Mouse (Mus musculus): ENCODE data around the gene Rhox1. TPM values are rescaled to one million over a fixed set of nuclear protein-coding genes. Genes with fewer than 3 reads are reported as not detected.
A peak's percentile ranks its signal among the peaks of the same experiment; 100 is the strongest.
"Not testable (repeated sequence)": the region's sequence is repeated elsewhere in the genome, so short reads cannot be mapped to it uniquely, and the experiment has no call there.

Gene Rhox1
- not detected in 2 replicates for total RNA-seq (2015; ENCODE audit: low replicate concordance)
- not detected in 2 replicates for total RNA-seq (2017; ENCODE audit: low replicate concordance)

- ATAC-seq (replicated peaks; ENCODE audit: low FRiP score, poor library complexity, severe bottlenecking): not testable (repeated sequence)
Observed at GRCm38 (mm10) chrX:37222158-37222557, at the start of gene Rhox1. Rhox1 (minus strand) TSS chrX:37222258.

GRCm38 (mm10) chrX:37265038-37265437, 43.0 kb upstream of the Rhox1 start, which contains the start of gene Rhox4a:
Rhox4a (plus strand) TSS chrX:37265338.
- ATAC-seq (replicated peaks; ENCODE audit: low FRiP score, poor library complexity, severe bottlenecking): not testable (repeated sequence)

DNA sequence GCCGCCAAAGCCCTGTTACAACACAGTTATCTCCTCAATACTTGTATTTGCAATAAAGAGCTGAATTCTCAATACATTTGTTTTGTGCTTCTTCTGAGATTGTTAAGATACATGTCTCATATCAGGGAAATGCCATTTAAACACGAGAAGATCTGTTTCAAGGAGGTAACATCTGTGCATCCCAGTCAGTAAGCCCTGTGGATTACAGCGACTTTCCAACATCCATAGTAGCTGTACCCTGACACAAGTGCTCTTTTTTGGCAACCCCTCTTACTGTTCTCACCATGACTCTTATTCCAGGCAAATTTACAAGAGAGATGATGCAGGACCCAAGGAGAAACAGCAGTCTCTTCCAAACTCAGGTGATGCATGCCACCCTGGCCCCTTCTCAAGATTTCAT, 27.6 kb upstream of the Rhox1 start, which contains the start of gene Rhox3a:
Rhox3a (plus strand) TSS at position 301 of the 400 bp plus-strand sequence.
- not testable (repeated sequence) for ATAC-seq (replicated peaks; ENCODE audit: low FRiP score, poor library complexity, severe bottlenecking)

DNA sequence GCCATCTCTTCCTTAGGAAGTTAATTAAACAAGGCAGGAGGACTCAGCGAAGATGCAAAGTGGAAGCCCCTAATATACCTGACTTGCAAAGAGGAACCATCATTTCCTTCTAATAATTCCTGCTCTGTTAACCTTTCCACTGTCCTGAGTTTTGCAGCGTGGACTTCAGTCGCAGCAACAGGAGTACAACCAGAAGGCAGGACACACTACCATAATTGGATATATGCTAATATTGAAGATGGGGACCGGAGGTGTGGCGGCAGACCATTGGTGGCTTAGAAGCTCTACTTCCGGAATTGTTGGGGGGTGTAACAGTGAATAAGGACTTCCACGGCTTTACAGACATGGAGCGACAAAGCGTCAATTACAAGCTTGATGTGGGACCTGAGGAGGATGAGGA, 22.6 kb upstream of the Rhox1 start, which contains the start of gene Rhox2a:
Rhox2a (plus strand) TSS at position 301 of the 400 bp plus-strand sequence.
- not testable (repeated sequence) for ATAC-seq (replicated peaks; ENCODE audit: low FRiP score, poor library complexity, severe bottlenecking)

DNA sequence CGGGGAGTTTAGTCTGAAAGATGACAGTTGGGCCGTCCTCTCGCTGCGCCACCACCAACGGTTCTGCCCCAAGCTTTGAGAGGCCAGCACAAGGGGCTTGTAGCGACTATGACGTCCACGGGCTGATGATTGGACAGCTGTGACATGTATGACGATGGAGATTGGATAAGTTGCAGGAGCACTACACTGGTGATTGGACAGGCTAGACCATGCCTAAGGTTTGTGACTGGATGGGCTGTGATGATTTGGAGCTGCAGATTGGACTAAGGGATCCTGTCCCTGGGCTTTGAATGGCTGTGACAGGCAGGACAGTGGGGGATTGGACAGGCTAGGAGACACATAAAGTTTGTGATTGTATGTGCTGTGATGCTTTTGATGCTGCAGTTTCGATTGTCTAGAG, 11.1 kb downstream of the Rhox1 start, which contains the start of gene Gm9:
Gm9 (minus strand) TSS at position 101 of the 400 bp plus-strand sequence.
- no peak for ATAC-seq (replicated peaks; ENCODE audit: low FRiP score, poor library complexity, severe bottlenecking)

GRCm38 (mm10) chrX:37198676-37199075, 23.4 kb downstream of the Rhox1 start:
- ATAC-seq (replicated peaks; ENCODE audit: low FRiP score, poor library complexity, severe bottlenecking): no peak

GRCm38 (mm10) chrX:37191744-37192379, 30.2 kb downstream of the Rhox1 start:
- 0 out of 2 replicates have a peak, but pooled peaks have one; percentile 49 for ATAC-seq (replicated peaks; ENCODE audit: low FRiP score, poor library complexity, severe bottlenecking)

GRCm38 (mm10) chrX:37191105-37191743, 30.8 kb downstream of the Rhox1 start, which contains the start of the genes Ndufa1 and Rnf113a1:
Ndufa1 (minus strand) TSS chrX:37191163.
Rnf113a1 (plus strand) TSS chrX:37191245.
- ATAC-seq (replicated peaks; ENCODE audit: low FRiP score, poor library complexity, severe bottlenecking): peak; percentile 94

GRCm38 (mm10) chrX:37190755-37191104, 31.3 kb downstream of the Rhox1 start:
- 0 out of 2 replicates have a peak, but pooled peaks have one; percentile 10 for ATAC-seq (replicated peaks; ENCODE audit: low FRiP score, poor library complexity, severe bottlenecking)

DNA sequence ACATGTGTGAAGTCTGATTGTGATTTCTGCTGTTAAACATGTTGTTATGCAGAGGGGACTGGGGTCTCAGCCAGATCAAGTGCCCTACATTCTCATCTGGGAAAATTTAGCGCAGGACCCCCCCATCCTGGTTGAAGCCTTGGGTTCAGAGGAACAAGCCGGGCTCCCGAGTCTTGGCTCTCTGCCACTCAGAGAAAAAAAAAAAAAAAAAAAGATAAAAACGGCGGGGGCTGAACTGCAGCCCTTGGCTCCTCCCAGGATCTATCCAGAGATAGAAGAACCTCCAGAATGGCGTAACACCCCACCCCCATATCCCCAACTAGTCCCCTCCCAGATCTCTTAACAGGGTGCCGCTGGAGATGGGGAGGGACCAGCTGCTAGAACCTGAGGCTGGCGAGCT, 37.7 kb downstream of the Rhox1 start:
- ATAC-seq (replicated peaks; ENCODE audit: low FRiP score, poor library complexity, severe bottlenecking): not testable (repeated sequence)

DNA sequence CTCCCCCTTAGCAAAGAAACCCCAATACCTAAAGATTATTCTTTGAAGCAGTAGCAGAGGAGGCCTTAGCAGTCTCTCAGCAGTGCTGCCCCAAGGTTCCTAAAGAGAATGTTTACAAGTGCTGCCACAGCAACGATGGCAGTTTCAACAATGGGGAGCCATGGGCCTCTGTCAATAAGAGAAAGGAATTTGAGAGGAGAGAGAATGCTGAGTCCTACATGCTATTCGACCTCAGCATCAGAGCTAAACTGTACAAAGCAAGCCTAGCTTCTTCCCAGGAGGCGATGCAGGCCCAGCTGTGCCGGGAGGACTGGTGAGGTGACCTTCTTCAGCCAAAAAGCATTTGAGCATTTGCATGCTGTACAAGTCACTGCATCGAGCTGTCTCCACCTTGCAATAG, 53.3 kb downstream of the Rhox1 start, which contains the start of gene Akap14:
Akap14 (minus strand) TSS at position 101 of the 400 bp plus-strand sequence.
- no peak for ATAC-seq (replicated peaks; ENCODE audit: low FRiP score, poor library complexity, severe bottlenecking)

DNA sequence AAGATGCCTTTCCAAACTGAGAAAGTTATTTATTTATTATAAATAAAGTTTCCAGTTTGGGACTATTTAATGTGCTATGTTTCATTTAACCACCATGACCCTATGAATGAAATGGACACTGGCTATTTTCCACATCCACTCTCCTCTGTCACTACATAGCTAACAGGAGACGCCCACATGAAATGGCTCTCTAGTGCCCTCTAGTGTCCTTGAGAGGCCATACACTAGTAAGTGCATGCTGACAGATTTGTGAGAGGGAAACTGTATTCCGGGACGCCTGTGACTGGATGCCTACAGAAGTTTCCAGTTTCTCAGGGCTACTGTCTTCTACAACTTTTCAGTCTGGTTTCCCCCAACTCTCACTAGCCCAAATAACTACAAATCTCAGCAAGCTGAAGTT, 55.0 kb downstream of the Rhox1 start:
- peak; percentile 72 for ATAC-seq (replicated peaks; ENCODE audit: low FRiP score, poor library complexity, severe bottlenecking)

Other genes starting within 250 kb of the Rhox1 start
- gene Sept6, start 230.5 kb downstream of the Rhox1 start, total RNA-seq (2015; ENCODE audit: low replicate concordance): 10.5 and 18.4 TPM in 2 replicates
- gene Sept6, start 230.5 kb downstream of the Rhox1 start, total RNA-seq (2017; ENCODE audit: low replicate concordance): 3.9 and 6.8 TPM in 2 replicates
- not detected in 2 replicates for gene Sowahd, start 173.4 kb downstream of the Rhox1 start, total RNA-seq (2015; ENCODE audit: low replicate concordance)
- not detected in 2 replicates for gene Sowahd, start 173.4 kb downstream of the Rhox1 start, total RNA-seq (2017; ENCODE audit: low replicate concordance)
- gene Rpl39, start 136.9 kb downstream of the Rhox1 start, total RNA-seq (2015; ENCODE audit: low replicate concordance): 436 and 515 TPM in 2 replicates
- gene Rpl39, start 136.9 kb downstream of the Rhox1 start, total RNA-seq (2017; ENCODE audit: low replicate concordance): 335 and 802 TPM in 2 replicates
- gene Upf3b, start 111.9 kb downstream of the Rhox1 start, total RNA-seq (2015; ENCODE audit: low replicate concordance): 55.1 and 75.5 TPM in 2 replicates
- 74.7 and 95.0 TPM in 2 replicates for gene Upf3b, start 111.9 kb downstream of the Rhox1 start, total RNA-seq (2017; ENCODE audit: low replicate concordance)
- gene Nkap, start 95.5 kb downstream of the Rhox1 start, total RNA-seq (2015; ENCODE audit: low replicate concordance): 6.8 and 14.3 TPM in 2 replicates
- 9.7 and 57.9 TPM in 2 replicates for gene Nkap, start 95.5 kb downstream of the Rhox1 start, total RNA-seq (2017; ENCODE audit: low replicate concordance)
- gene Akap14, start 53.4 kb downstream of the Rhox1 start, total RNA-seq (2015; ENCODE audit: low replicate concordance): not detected in 2 replicates
- gene Akap14, start 53.4 kb downstream of the Rhox1 start, total RNA-seq (2017; ENCODE audit: low replicate concordance): not detected in 2 replicates
- gene Ndufa1, start 31.1 kb downstream of the Rhox1 start, total RNA-seq (2015; ENCODE audit: low replicate concordance): 26.3 and 59.5 TPM in 2 replicates
- gene Ndufa1, start 31.1 kb downstream of the Rhox1 start, total RNA-seq (2017; ENCODE audit: low replicate concordance): 51.6 and 63.5 TPM in 2 replicates
- 1.4 and 2.1 TPM in 2 replicates for gene Rnf113a1, start 31.0 kb downstream of the Rhox1 start, total RNA-seq (2015; ENCODE audit: low replicate concordance)
- not detected in 2 replicates for gene Rnf113a1, start 31.0 kb downstream of the Rhox1 start, total RNA-seq (2017; ENCODE audit: low replicate concordance)
- not detected in 2 replicates for gene Gm9, start 11.2 kb downstream of the Rhox1 start, total RNA-seq (2015; ENCODE audit: low replicate concordance)
- gene Gm9, start 11.2 kb downstream of the Rhox1 start, total RNA-seq (2017; ENCODE audit: low replicate concordance): not detected in 2 replicates
- gene Rhox2a, start 22.7 kb upstream of the Rhox1 start, total RNA-seq (2015; ENCODE audit: low replicate concordance): not detected in 2 replicates
- gene Rhox2a, start 22.7 kb upstream of the Rhox1 start, total RNA-seq (2017; ENCODE audit: low replicate concordance): not detected in 2 replicates
- not detected in 2 replicates for gene Rhox3a, start 27.7 kb upstream of the Rhox1 start, total RNA-seq (2015; ENCODE audit: low replicate concordance)
- not detected in 2 replicates for gene Rhox3a, start 27.7 kb upstream of the Rhox1 start, total RNA-seq (2017; ENCODE audit: low replicate concordance)
- gene Rhox4a, start 43.1 kb upstream of the Rhox1 start, total RNA-seq (2015; ENCODE audit: low replicate concordance): not detected in 2 replicates
- not detected in 2 replicates for gene Rhox4a, start 43.1 kb upstream of the Rhox1 start, total RNA-seq (2017; ENCODE audit: low replicate concordance)
- gene Rhox3a2, start 157.8 kb upstream of the Rhox1 start, total RNA-seq (2015; ENCODE audit: low replicate concordance): not detected in 2 replicates
- gene Rhox3a2, start 157.8 kb upstream of the Rhox1 start, total RNA-seq (2017; ENCODE audit: low replicate concordance): not detected in 2 replicates
- gene Rhox4a2, start 168.6 kb upstream of the Rhox1 start, total RNA-seq (2015; ENCODE audit: low replicate concordance): not detected in 2 replicates
- not detected in 2 replicates for gene Rhox4a2, start 168.6 kb upstream of the Rhox1 start, total RNA-seq (2017; ENCODE audit: low replicate concordance)
- gene Rhox2b, start 189.8 kb upstream of the Rhox1 start, total RNA-seq (2015; ENCODE audit: low replicate concordance): not detected in 2 replicates
- not detected in 2 replicates for gene Rhox2b, start 189.8 kb upstream of the Rhox1 start, total RNA-seq (2017; ENCODE audit: low replicate concordance)
- gene Rhox4b, start 210.2 kb upstream of the Rhox1 start, total RNA-seq (2015; ENCODE audit: low replicate concordance): not detected in 2 replicates
- not detected in 2 replicates for gene Rhox4b, start 210.2 kb upstream of the Rhox1 start, total RNA-seq (2017; ENCODE audit: low replicate concordance)
- not detected in 2 replicates for gene Rhox2c, start 231.4 kb upstream of the Rhox1 start, total RNA-seq (2015; ENCODE audit: low replicate concordance)
- gene Rhox2c, start 231.4 kb upstream of the Rhox1 start, total RNA-seq (2017; ENCODE audit: low replicate concordance): not detected in 2 replicates
- gene Rhox3c, start 236.3 kb upstream of the Rhox1 start, total RNA-seq (2015; ENCODE audit: low replicate concordance): not detected in 2 replicates
- gene Rhox3c, start 236.3 kb upstream of the Rhox1 start, total RNA-seq (2017; ENCODE audit: low replicate concordance): not detected in 2 replicates

Measured in erythroid progenitor cell, adult 5-6 weeks (primary cell).